8 mouse cellular contexts compared by ENCODE assay signal in the genomic region with DNA sequence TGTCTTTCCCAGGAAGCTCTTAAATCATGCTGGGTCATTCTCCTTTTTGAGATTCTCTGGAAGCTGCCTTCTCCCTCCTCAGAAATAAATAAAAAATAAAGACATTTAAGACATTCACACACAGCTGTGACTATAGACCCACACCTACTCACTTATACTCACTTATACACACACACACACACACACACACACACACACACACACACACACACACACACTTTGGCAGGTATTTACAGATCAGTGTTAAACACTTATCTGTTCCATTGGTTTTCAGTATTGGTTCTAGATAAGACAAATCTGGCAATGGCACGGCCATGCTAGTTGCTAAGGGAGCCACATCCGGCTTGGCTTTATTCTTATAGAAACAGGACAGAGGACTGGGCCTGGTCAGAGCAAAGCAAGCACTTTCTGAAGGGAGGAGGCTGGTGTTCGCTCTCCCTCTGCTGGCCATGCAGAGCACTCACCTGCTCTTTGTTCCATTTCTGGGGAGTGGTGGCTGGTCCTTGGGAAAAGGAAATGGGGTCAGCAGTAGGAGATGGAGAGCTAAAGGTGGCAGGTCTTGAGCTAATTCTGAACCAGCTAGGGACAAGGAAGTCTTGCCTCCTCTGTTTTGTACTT.
A peak's percentile ranks its signal among the peaks of the same experiment; 100 is the strongest.
DNase-seq lines count a peak whose midpoint lies in the region; ATAC-seq and TF ChIP-seq lines count a peak whose summit lies in the region.

No protein-coding gene starts in this region.

- no peaks in the 10 kb centered on the region for H3K27me3 ChIP-seq in lung, postnatal 0 days (replicated peaks; ENCODE audit: insufficient read depth, low read length)

- 16% methylated on average over 3 of the region's 3 CpGs for WGBS in lung, postnatal 0 days

- H3K4me3 ChIP-seq in lung, postnatal 0 days (ENCODE audit: low read depth, low read length) = no peak overlapping the region

- H3K4me1 ChIP-seq in lung, postnatal 0 days (ENCODE audit: insufficient read depth, low read depth, low read length) = no peaks in the 10 kb centered on the region

- TF ChIP-seq CTCF in lung, postnatal 0 days (IDR thresholded peaks at IDR 0.05) = peak; percentile 80

- no peak overlapping the region for H3K27ac ChIP-seq in lung, postnatal 0 days (ENCODE audit: low read length)

- no peak overlapping the region for H3K4me2 ChIP-seq in lung, postnatal 0 days (replicated peaks; ENCODE audit: low read depth, low read length)

- H3K9me3 ChIP-seq in lung, postnatal 0 days (ENCODE audit: low read length) = no peaks in the 10 kb centered on the region

- intact Hi-C loops in heart, postnatal 10 days (cut with DNase I) = loop anchor here (2.0 to 10.0 kb wide), 2 partner anchors 979 to 1507 kb away; no protein-coding TSS in a partner anchor

- H3K9ac ChIP-seq in lung, postnatal 0 days (replicated peaks; ENCODE audit: low read depth) = no peak overlapping the region

- no peak for ATAC-seq in lung, postnatal 0 days

- no peak for TF ChIP-seq EP300 in lung, postnatal 0 days (IDR thresholded peaks at IDR 0.05)

- DNase-seq in urinary bladder, postnatal 25 days (ENCODE audit: low spot score) = peak; percentile 21
- no peak for DNase-seq in urinary bladder, postnatal 10 days (ENCODE audit: low spot score)
- peak; percentile 73 for DNase-seq in cerebellum, postnatal 10 days
- peak; percentile 42 to 48 for DNase-seq in heart, postnatal 10 days
- peak; percentile 34 to 55 for DNase-seq in kidney, postnatal 4 days
- DNase-seq in lung, postnatal 0 days (ENCODE audit: low spot score) = peak; percentile 69
- peak; percentile 6 for DNase-seq in retina, postnatal 7 days (ENCODE audit: low read depth, low spot score)
- no peak for DNase-seq in gastrocnemius, postnatal 10 days

- no peaks in the 10 kb centered on the region for H3K36me3 ChIP-seq in lung, postnatal 0 days (ENCODE audit: insufficient read depth, low read length)

Comparison
In these comparisons a context has a peak if more than half of its experiments do, and no peak if none do; other contexts are left out.
1. DNase-seq: peak in urinary bladder, postnatal 25 days (single experiment), cerebellum, postnatal 10 days (2 of 2), heart, postnatal 10 days (2 of 2), kidney, postnatal 4 days (2 of 2), lung, postnatal 0 days (single experiment) and retina, postnatal 7 days (single experiment); none in urinary bladder, postnatal 10 days (single experiment) and gastrocnemius, postnatal 10 days (single experiment).